In genomic region chr14:60576281-60576680, GRCm38 (mm10) we compare ENCODE assay signal across 25 mouse cellular contexts. TPM values are rescaled to one million over a fixed set of nuclear protein-coding genes. Genes with fewer than 3 reads are reported as not detected.
DNase-seq lines count a peak whose midpoint lies in the region; ATAC-seq and TF ChIP-seq lines count a peak whose summit lies in the region.
"Had no signal": no experiment of that assay in that cellular context is flagged by ENCODE, and none has a peak within 500 bp of the region (broad histone marks: within the 10 kb centered on the region; RNA-seq: fewer than 3 reads in every experiment).

No protein-coding gene starts in this region.

- DNase-seq in adrenal gland, adult (ENCODE audit: inconsistent age in 2 of 2, low spot score in 1 of 2): peak; percentile 76 to 84
- DNase-seq in adrenal gland, postnatal 4 days (ENCODE audit: low spot score in 2 of 2): no peak
- DNase-seq in ES-E14 (ENCODE audit: low read depth, low spot score): no peak
- peak; percentile 53 for DNase-seq in adrenal gland, adult 8-10 months
- DNase-seq in adrenal gland, postnatal 25 days: peak; percentile 39
- DNase-seq in urinary bladder, postnatal 25 days (ENCODE audit: low spot score): no peak
- no peak for DNase-seq in left cerebral cortex, adult 8-10 months (ENCODE audit: low spot score in 2 of 2)
- DNase-seq: cerebellum, adult 18-20 months; cerebellum, adult 9-10 months; cerebellum, postnatal 14 days; gastrocnemius, postnatal 14 days; heart, adult 18-20 months; heart, postnatal 14 days; heart, postnatal 4 days had no signal

- H3K36me3 ChIP-seq in ES-E14 (ENCODE audit: control insufficient read depth, insufficient read depth, low read length, poor library complexity, severe bottlenecking): no peaks in the 10 kb centered on the region
- no peaks in the 10 kb centered on the region for H3K36me3 ChIP-seq in kidney, embryonic 16.5 days (ENCODE audit: insufficient read depth, low read length)
- H3K36me3 ChIP-seq: G1E; heart, embryonic 13.5 days had no signal

- H3K9me3 ChIP-seq in ES-E14 (ENCODE audit: control insufficient read depth, insufficient read depth, low read depth, low read length): no peaks in the 10 kb centered on the region
- H3K9me3 ChIP-seq in kidney, embryonic 16.5 days (ENCODE audit: low read length): no peaks in the 10 kb centered on the region
- H3K9me3 ChIP-seq: forebrain, embryonic 13.5 days; G1E; heart, embryonic 13.5 days had no signal

- no peak overlapping the region for H3K4me3 ChIP-seq in ES-E14 (ENCODE audit: insufficient read depth in 1 of 2, low read depth in 1 of 2, low read length in 2 of 2, poor library complexity in 1 of 2, severe bottlenecking in 1 of 2)
- H3K4me3 ChIP-seq in kidney, embryonic 16.5 days (ENCODE audit: low read length): no peak overlapping the region
- H3K4me3 ChIP-seq: forebrain, embryonic 10.5 days; forebrain, embryonic 13.5 days; heart, embryonic 13.5 days had no signal

- H3K9ac ChIP-seq in ES-E14 (ENCODE audit: insufficient read depth, low read depth, low read length, poor library complexity, severe bottlenecking): no peak overlapping the region
- no peak overlapping the region for H3K9ac ChIP-seq in kidney, embryonic 16.5 days (replicated peaks; ENCODE audit: low read length)
- H3K9ac ChIP-seq: forebrain, embryonic 13.5 days; heart, embryonic 13.5 days; hindbrain, embryonic 14.5 days had no signal

- H3K4me1 ChIP-seq in ES-E14 (ENCODE audit: control insufficient read depth in 2 of 2, insufficient read depth in 2 of 2, low read length in 2 of 2, poor library complexity in 1 of 2): no peaks in the 10 kb centered on the region
- 0 out of 2 replicates have a peak, but pooled peaks cover 2% of the 10 kb centered on the region for H3K4me1 ChIP-seq in kidney, embryonic 16.5 days (ENCODE audit: insufficient read depth, low read length)
- H3K4me1 ChIP-seq: heart, embryonic 13.5 days had no signal

- in situ Hi-C loops in ES-E14 (cut with MboI; ENCODE audit: low sequenced_read_pairs in 2 of 2, unreplicated experiment in 2 of 2): no loop called here

- no peak overlapping the region for H3K27ac ChIP-seq in ES-E14 (ENCODE audit: insufficient read depth, low read depth, low read length, poor library complexity, severe bottlenecking)
- no peak overlapping the region for H3K27ac ChIP-seq in kidney, embryonic 16.5 days (ENCODE audit: low read length)
- H3K27ac ChIP-seq: forebrain, embryonic 10.5 days; forebrain, embryonic 13.5 days; heart, embryonic 13.5 days; hindbrain, embryonic 14.5 days; hindbrain, postnatal 0 days had no signal

- no peak overlapping the region for H3K4me2 ChIP-seq in kidney, embryonic 16.5 days (replicated peaks; ENCODE audit: low read depth, low read length)
- H3K4me2 ChIP-seq: forebrain, embryonic 13.5 days; heart, embryonic 13.5 days; hindbrain, embryonic 14.5 days had no signal

- WGBS in kidney, embryonic 16.5 days: 69% methylated on average over 5 of the region's 5 CpGs

- no peaks in the 10 kb centered on the region for H3K27me3 ChIP-seq in kidney, embryonic 16.5 days (ENCODE audit: insufficient read depth, low read length)
- H3K27me3 ChIP-seq: forebrain, embryonic 13.5 days; heart, embryonic 13.5 days had no signal

- ATAC-seq in kidney, embryonic 16.5 days (ENCODE audit: low FRiP score, low TSS enrichment): no peak
- ATAC-seq: forebrain, embryonic 13.5 days; forebrain, embryonic 16.5 days; hindbrain, postnatal 0 days; inflammation-experienced regulatory T-cells, adult 6 months; intestine, embryonic 16.5 days; Patski had no signal

TF ChIP-seq in ES-E14, 5 proteins besides CTCF, POLR2A, EP300 and RAD21:
- no peak for TF ChIP-seq HCFC1 (IDR thresholded peaks at IDR 0.05; ENCODE audit: borderline replicate concordance, insufficient read depth, low read length)
- 0 out of 2 replicates have a peak, but pooled peaks have one; percentile 25 for TF ChIP-seq MAFK (IDR thresholded peaks at IDR 0.05; ENCODE audit: insufficient read depth, low read depth, low read length)
TF ChIP-seq in ES-E14: peak in this region for 1.

RNA-seq across cellular contexts. Expression of gene Spata13, which starts 57.5 kb away (rescaled TPM):
- 100 to 1,000 TPM; 140 to 145 TPM for total RNA-seq in adrenal gland, postnatal 4 days (2021)
- total RNA-seq in ES-E14 (2012; rRNA removed): 14.9 and 26.1 TPM in 2 replicates
- total RNA-seq in adrenal gland, adult 8-10 months (2022): 100 to 1,000 TPM; 152 to 256 (median 184) TPM
- 181 and 215 TPM in 2 replicates for total RNA-seq in adrenal gland, postnatal 25 days (2021)
- polyA plus RNA-seq in kidney, embryonic 16.5 days (2015; fragmentation: Nextera tagmentation; extraction: Ambion mirVana): 67.5 and 68.1 TPM in 2 replicates
- 10 to 100 TPM; 28.4 to 33.8 (median 31.9) TPM for total RNA-seq in left cerebral cortex, adult 8-10 months (2022)

Comparison
In these comparisons a context has a peak if more than half of its experiments do, and no peak if none do; other contexts are left out.
1. DNase-seq: peak in adrenal gland, adult (2 of 2), adrenal gland, adult 8-10 months (single experiment) and adrenal gland, postnatal 25 days (single experiment); none in adrenal gland, postnatal 4 days (0 of 2), ES-E14 (single experiment), urinary bladder, postnatal 25 days (single experiment) and left cerebral cortex, adult 8-10 months (0 of 2).